Mouse (Mus musculus): ENCODE measurements around the gene Fam208b.

- TF ChIP-seq SRF (IDR thresholded peaks at IDR 0.05; ENCODE audit: control insufficient read depth, insufficient read length, low read depth), result no peak
- peak in 1 of 3 experiments; percentile 46 for TF ChIP-seq MYOG (IDR thresholded peaks at IDR 0.05; ENCODE audit: control insufficient read depth in 1 of 3, insufficient read depth in 1 of 3, insufficient read length in 2 of 3, low read depth in 2 of 3)
- no peak for TF ChIP-seq E2F4 (IDR thresholded peaks at IDR 0.05; ENCODE audit: insufficient read depth)
- no peak for TF ChIP-seq MAX (IDR thresholded peaks at IDR 0.05; ENCODE audit: low read depth)
- TF ChIP-seq USF1 (IDR thresholded peaks at IDR 0.05; ENCODE audit: low read depth), result no peak
- TF ChIP-seq POLR2A (IDR thresholded peaks at IDR 0.05; ENCODE audit: insufficient read length, low read depth), result no peak
- TF ChIP-seq TCF12 (IDR thresholded peaks at IDR 0.05; ENCODE audit: insufficient read depth, poor library complexity, severe bottlenecking), result no peak
- TF ChIP-seq MYOD1 (IDR thresholded peaks at IDR 0.05; ENCODE audit: control insufficient read depth in 1 of 3, insufficient read length in 2 of 3, low read depth in 2 of 3), result peak in 2 of 3 experiments; percentile 19 to 50
Observed at GRCm38 (mm10) chr13:3563953-3564352, 47.0 kb downstream of the Fam208b start.

All from myocyte (in vitro differentiated cells).